Mouse (Mus musculus) MEL (cell line): Measurements from ENCODE around the gene P2rx3. TPM values are rescaled to one million over a fixed set of nuclear protein-coding genes. Genes with fewer than 3 reads are reported as not detected.
A peak's percentile ranks its signal among the peaks of the same experiment; 100 is the strongest.

Experiments
- DNase-seq: peaks from one replicate; pipeline ENCODE4 v3.0.0; 2011; ENCODE audit warnings: low read depth, low spot score
- H3K27ac ChIP-seq: 2 replicates; pipeline ENCODE4 v1.5.1; 2012; ENCODE audit warnings: low read depth, mild to moderate bottlenecking, control low read depth, low read length, moderate library complexity; ENCODE audit not compliant: control insufficient read depth
- H3K27me3 ChIP-seq, 2 experiments: fragments of 150-350 bp in 1 of 2; sonication (generic) in 1 of 2; 2 replicates each; pipeline ENCODE4 v1.6.1; 2012; ENCODE audit warnings: low read length in 2 of 2, mild to moderate bottlenecking in 2 of 2, improper control_type of control experiment in 1 of 2, moderate library complexity in 1 of 2; ENCODE audit not compliant: insufficient read depth in 2 of 2, control insufficient read depth in 1 of 2
- H3K36me3 ChIP-seq, 2 experiments: 2 replicates each; pipeline ENCODE4 v1.6.1; 2012 to 2014; ENCODE audit warnings: low read length in 2 of 2, improper control_type of control experiment in 1 of 2, inconsistent platforms in 1 of 2, mild to moderate bottlenecking in 1 of 2; ENCODE audit not compliant: insufficient read depth in 2 of 2, control insufficient read depth in 1 of 2
- H3K4me1 ChIP-seq, 2 experiments: fragments of 150-350 bp in 1 of 2; sonication (generic) in 1 of 2; 2 replicates each; pipeline ENCODE4 v1.6.1; 2012; ENCODE audit warnings: low read length in 2 of 2, improper control_type of control experiment in 1 of 2, mild to moderate bottlenecking in 1 of 2; ENCODE audit not compliant: insufficient read depth in 2 of 2, control insufficient read depth in 1 of 2
- H3K4me3 ChIP-seq, 2 experiments: fragments of 150-350 bp in 1 of 2; sonication (generic) in 1 of 2; 2 replicates each; pipeline ENCODE4 v1.5.1; 2012; ENCODE audit warnings: low read depth in 2 of 2, low read length in 2 of 2, mild to moderate bottlenecking in 2 of 2, moderate library complexity in 2 of 2, control low read depth in 1 of 2, improper control_type of control experiment in 1 of 2; ENCODE audit not compliant: control insufficient read depth in 1 of 2, insufficient read depth in 1 of 2
- H3K79me2 ChIP-seq: 2 replicates; pipeline ENCODE4 v1.6.1; 2012; ENCODE audit warnings: mild to moderate bottlenecking, low read length, moderate library complexity; ENCODE audit not compliant: control insufficient read depth, poor library complexity, insufficient read depth
- H3K9ac ChIP-seq: 2 replicates; pipeline ENCODE4 v1.6.1; 2012; ENCODE audit warnings: low read depth, mild to moderate bottlenecking, control low read depth, low read length, moderate library complexity; ENCODE audit not compliant: control insufficient read depth, poor library complexity, severe bottlenecking
- H3K9me3 ChIP-seq: fragments of 150-350 bp; sonication (generic); replicated peaks from 2 replicates; pipeline ENCODE4 v1.6.1; 2012; ENCODE audit warnings: mild to moderate bottlenecking, low read length, improper control_type of control experiment, moderate library complexity; ENCODE audit not compliant: insufficient read depth
- BHLHE40 ChIP-seq: IDR thresholded peaks from 2 replicates; pipeline ENCODE4 v1.6.1; 2012; ENCODE audit warnings: low read depth, mild to moderate bottlenecking, inconsistent platforms, low read length, improper control_type of control experiment, borderline replicate concordance
- CTCF ChIP-seq, 3 experiments: IDR thresholded peaks in 2 of 3; conservative IDR thresholded peaks in 1 of 3; 2 replicates each; pipeline ENCODE4 v1.5.1; 2011 to 2012; ENCODE audit warnings: low read length in 3 of 3, low read depth in 2 of 3, mild to moderate bottlenecking in 2 of 3, improper control_type of control experiment in 1 of 3, inconsistent platforms in 1 of 3, mixed read lengths in 1 of 3, moderate library complexity in 1 of 3; ENCODE audit not compliant: control insufficient read depth in 1 of 3, insufficient read depth in 1 of 3, poor library complexity in 1 of 3, severe bottlenecking in 1 of 3
- E2F4 ChIP-seq: IDR thresholded peaks from 2 replicates; pipeline ENCODE4 v1.6.1; 2011; ENCODE audit warnings: low read depth, low read length, improper control_type of control experiment, borderline replicate concordance
- EP300 ChIP-seq, 2 experiments: IDR thresholded peaks; 2 replicates each; pipeline ENCODE4 v1.6.1; 2011; ENCODE audit warnings: improper control_type of control experiment in 2 of 2, low read length in 2 of 2, low read depth in 1 of 2, mild to moderate bottlenecking in 1 of 2
- ETS1 ChIP-seq: IDR thresholded peaks from 2 replicates; pipeline ENCODE4 v1.6.1; 2012; ENCODE audit warnings: low read depth, mild to moderate bottlenecking, inconsistent platforms, low read length, improper control_type of control experiment, moderate library complexity
- GABPA ChIP-seq: IDR thresholded peaks from 2 replicates; pipeline ENCODE4 v1.6.1; 2012; ENCODE audit warnings: low read depth, mild to moderate bottlenecking, inconsistent platforms, low read length, improper control_type of control experiment, moderate library complexity
- GATA1 ChIP-seq: IDR thresholded peaks from 2 replicates; pipeline ENCODE4 v1.6.1; 2011; ENCODE audit warnings: low read depth, low read length, improper control_type of control experiment
- JUND ChIP-seq: IDR thresholded peaks from 2 replicates; pipeline ENCODE4 v1.6.1; 2011; ENCODE audit warnings: low read depth, mild to moderate bottlenecking, improper control_type of control experiment, low read length
- MAX ChIP-seq: IDR thresholded peaks from 2 replicates; pipeline ENCODE4 v1.6.1; 2011; ENCODE audit warnings: low read length, improper control_type of control experiment
- MAZ ChIP-seq: IDR thresholded peaks from 2 replicates; pipeline ENCODE4 v1.6.1; 2012; ENCODE audit warnings: low read depth, mild to moderate bottlenecking, inconsistent platforms, low read length, improper control_type of control experiment
- MYC ChIP-seq: IDR thresholded peaks from 2 replicates; pipeline ENCODE4 v1.6.1; 2011; ENCODE audit warnings: low read depth, mild to moderate bottlenecking, low read length, improper control_type of control experiment, moderate library complexity
- NELFE ChIP-seq: IDR thresholded peaks from 2 replicates; pipeline ENCODE4 v1.6.1; 2011; ENCODE audit warnings: low read depth, low read length, improper control_type of control experiment
- NRF1 ChIP-seq: IDR thresholded peaks from 2 replicates; pipeline ENCODE4 v1.6.1; 2014; ENCODE audit warnings: low read depth, mild to moderate bottlenecking, inconsistent platforms, low read length, improper control_type of control experiment, moderate library complexity; ENCODE audit not compliant: poor library complexity, insufficient read depth, severe bottlenecking
- POLR2AphosphoS2 ChIP-seq: IDR thresholded peaks from 2 replicates; pipeline ENCODE4 v1.6.1; 2011; ENCODE audit warnings: low read length, improper control_type of control experiment
- RAD21 ChIP-seq: IDR thresholded peaks from 2 replicates; pipeline ENCODE4 v1.6.1; 2011; ENCODE audit warnings: mild to moderate bottlenecking, low read depth, low read length, improper control_type of control experiment
- SIN3A ChIP-seq: IDR thresholded peaks from 2 replicates; pipeline ENCODE4 v1.6.1; 2012; ENCODE audit warnings: low read length, improper control_type of control experiment, inconsistent platforms
- SMC3 ChIP-seq: IDR thresholded peaks from 2 replicates; pipeline ENCODE4 v1.6.1; 2011; ENCODE audit warnings: low read depth, low read length, improper control_type of control experiment
- TBP ChIP-seq: IDR thresholded peaks from 2 replicates; pipeline ENCODE4 v1.8.0; 2011; ENCODE audit warnings: low read depth, low read length, improper control_type of control experiment
- TCF12 ChIP-seq: IDR thresholded peaks from 2 replicates; pipeline ENCODE4 v1.6.1; 2014; ENCODE audit warnings: low read depth, mild to moderate bottlenecking, inconsistent platforms, low read length, improper control_type of control experiment, moderate library complexity
- UBTF ChIP-seq: IDR thresholded peaks from 2 replicates; pipeline ENCODE4 v1.6.1; 2012; ENCODE audit warnings: low read depth, mild to moderate bottlenecking, inconsistent platforms, low read length, improper control_type of control experiment, moderate library complexity, borderline replicate concordance; ENCODE audit not compliant: insufficient read depth
- ZMIZ1 ChIP-seq: IDR thresholded peaks from 2 replicates; pipeline ENCODE4 v1.6.1; 2012; ENCODE audit warnings: low read depth, mild to moderate bottlenecking, inconsistent platforms, low read length, improper control_type of control experiment, moderate library complexity
- ZNF384 ChIP-seq: IDR thresholded peaks from 2 replicates; pipeline ENCODE4 v1.6.1; 2012; ENCODE audit warnings: low read depth, mild to moderate bottlenecking, inconsistent platforms, low read length, improper control_type of control experiment
- polyA plus RNA-seq, 2 experiments: library from polyadenylated mRNA; stranded (reverse) in 1 of 2; unstranded in 1 of 2; fragments of >175 nt in 1 of 2; fragments of >200 nt in 1 of 2; gene quantifications; 2 replicates each; pipeline versions ENCODE4 v1.2.1 to v1.2.4; 2012; ENCODE audit warnings: low replicate concordance in 2 of 2, low read depth in 1 of 2; ENCODE audit not compliant: insufficient read length in 2 of 2, insufficient read depth in 1 of 2, missing spikeins in 1 of 2
- total RNA-seq: library from RNA; depleted of rRNA; stranded (reverse); fragments of 300-350 nt; gene quantifications from 2 replicates; pipeline ENCODE4 v1.2.3, GENCODE M21; 2012

P2rx3 gene
- total and polyA plus RNA-seq, 3 experiments, result 0.36 TPM; not detected in 2

- H3K4me1 ChIP-seq, result peaks cover 22 to 28% of the 10 kb centered on the region in 2 experiments
- DNase-seq, result no peak
- H3K9me3 ChIP-seq, result no peaks in the 10 kb centered on the region
- TF ChIP-seq BHLHE40, result no peak
- no peak for TF ChIP-seq SMC3
- no peak for TF ChIP-seq ETS1
- TF ChIP-seq UBTF, result no peak
- no peak for TF ChIP-seq NELFE
- TF ChIP-seq JUND, result no peak
- no peak for TF ChIP-seq NRF1
- no peak for TF ChIP-seq E2F4
- TF ChIP-seq GABPA, result no peak
- no peak for TF ChIP-seq ZNF384
- TF ChIP-seq MAX, result no peak
- no peak for TF ChIP-seq POLR2AphosphoS2
- no peak for TF ChIP-seq ZMIZ1
- no peak for TF ChIP-seq TCF12
- no peak for TF ChIP-seq MYC
- TF ChIP-seq MAZ, result no peak
- no peaks in the 10 kb centered on the region for H3K27me3 ChIP-seq
- H3K36me3 ChIP-seq, result peaks cover 0 to 31% of the 10 kb centered on the region in 2 experiments; a peak in 2 of 4 replicates
- H3K79me2 ChIP-seq, result no peaks in the 10 kb centered on the region
- no peak overlapping the region for H3K9ac ChIP-seq
- H3K4me3 ChIP-seq, result no peak overlapping the region
- no peak overlapping the region for H3K27ac ChIP-seq
Observed at GRCm38 (mm10) chr2:85014588-85014982, 22.7 kb downstream of the P2rx3 start.

- Histone ChIP-seq H3K27ac (peak overlapping the region; percentile 63), H3K9me3 (no peaks in the 10 kb centered on the region), H3K36me3 (peaks cover 0 to 31% of the 10 kb centered on the region in 2 experiments; a peak in 2 of 4 replicates), H3K4me3 (no peak overlapping the region), H3K4me1 (peaks cover 22 to 28% of the 10 kb centered on the region in 2 experiments), H3K27me3 (no peaks in the 10 kb centered on the region), H3K79me2 (no peaks in the 10 kb centered on the region), H3K9ac (no peak overlapping the region)
- peak; percentile 48 for DNase-seq
- peak; percentile 45 for TF ChIP-seq SMC3
- TF ChIP-seq TCF12, result 0 out of 2 replicates have a peak, but pooled peaks have one; percentile 11
- peak; percentile 24; the same call in 1 of the 2 replicates for TF ChIP-seq GATA1
- TF ChIP-seq TBP, result peak; percentile 90
- TF ChIP-seq EP300 (IDR thresholded peaks at IDR 0.05; ENCODE audit: low read depth in 1 of 2, low read length in 2 of 2), result peak in 1 of 2 experiments; percentile 4; a peak in 1 of 4 replicates
- TF ChIP-seq E2F4, result no peak
- TF ChIP-seq RAD21, result peak; percentile 17; the same call in 1 of the 2 replicates
- TF ChIP-seq CTCF (IDR thresholded peaks at IDR 0.05 in 2 of 3, conservative IDR thresholded peaks at IDR 0.05 in 1 of 3; ENCODE audit: control insufficient read depth in 1 of 3, insufficient read depth in 1 of 3, low read depth in 2 of 3, low read length in 3 of 3, poor library complexity in 1 of 3, severe bottlenecking in 1 of 3), result peak in 1 of 3 experiments; percentile 49; a peak in 2 of 6 replicates
- TF ChIP-seq SIN3A, result no peak
Observed at GRCm38 (mm10) chr2:85013826-85014587, 23.3 kb downstream of the P2rx3 start.
